Mouse (Mus musculus) CH12.LX (cell line): ENCODE results near the gene Lhfp. TPM values are rescaled to one million over a fixed set of nuclear protein-coding genes. Genes with fewer than 3 reads are reported as not detected.

Experiments used
- DNase-seq: peaks from one replicate; pipeline ENCODE4 v3.0.0-alpha.2; 2013; ENCODE audit errors: extremely low read depth
- H3K27ac ChIP-seq: 2 replicates; pipeline ENCODE4 v1.5.1; 2012; ENCODE audit warnings: low read depth, mild to moderate bottlenecking, control low read depth, moderate library complexity; ENCODE audit not compliant: insufficient read depth
- H3K27me3 ChIP-seq: replicated peaks from 2 replicates; pipeline ENCODE3; 2012; ENCODE audit warnings: inconsistent platforms
- H3K36me3 ChIP-seq, 2 experiments: replicated peaks in 1 of 2; 2 replicates each; pipeline versions ENCODE3 to v1.6.1; 2012; ENCODE audit warnings: inconsistent platforms in 1 of 2, low read length in 1 of 2, mild to moderate bottlenecking in 1 of 2, mixed read lengths in 1 of 2, moderate library complexity in 1 of 2; ENCODE audit not compliant: control insufficient read depth in 1 of 2, insufficient read depth in 1 of 2
- H3K4me1 ChIP-seq, 2 experiments: 2 replicates each; pipeline ENCODE4 v1.6.1; 2012; ENCODE audit warnings: inconsistent platforms in 1 of 2, moderate library complexity in 1 of 2; ENCODE audit not compliant: insufficient read depth in 2 of 2, control insufficient read depth in 1 of 2
- H3K4me2 ChIP-seq: 2 replicates; pipeline ENCODE4 v1.6.1; 2012; ENCODE audit warnings: low read depth, mild to moderate bottlenecking, control low read depth; ENCODE audit not compliant: poor library complexity, insufficient read depth, severe bottlenecking
- H3K4me3 ChIP-seq, 3 experiments: fragments of 150-350 bp in 1 of 3; sonication (generic) in 1 of 3; replicated peaks in 1 of 3; 2 replicates each; pipeline versions ENCODE3 to v1.5.1; 2011 to 2012; ENCODE audit warnings: low read depth in 2 of 3, low read length in 2 of 3, mild to moderate bottlenecking in 2 of 3, moderate library complexity in 2 of 3, control low read depth in 1 of 3, improper control_type of control experiment in 1 of 3, inconsistent platforms in 1 of 3, mixed read lengths in 1 of 3; ENCODE audit not compliant: poor library complexity in 1 of 3
- H3K79me2 ChIP-seq: replicated peaks from 2 replicates; pipeline ENCODE4 v1.6.1; 2012; ENCODE audit warnings: mild to moderate bottlenecking, moderate library complexity; ENCODE audit not compliant: control insufficient read depth, poor library complexity, insufficient read depth, severe bottlenecking; ENCODE audit errors: extremely low read depth
- H3K9ac ChIP-seq: 2 replicates; pipeline ENCODE4 v1.6.1; 2012; ENCODE audit warnings: low read depth, mild to moderate bottlenecking, control low read depth, moderate library complexity; ENCODE audit not compliant: insufficient read depth
- H3K9me3 ChIP-seq: replicated peaks from 2 replicates; pipeline ENCODE3; 2012; ENCODE audit warnings: low read length, inconsistent platforms, mixed read lengths
- CHD2 ChIP-seq: IDR thresholded peaks from 2 replicates; pipeline ENCODE4 v1.6.1; 2011; ENCODE audit warnings: low read length, improper control_type of control experiment
- E2F4 ChIP-seq: IDR thresholded peaks from 2 replicates; pipeline ENCODE4 v1.6.1; 2011; ENCODE audit warnings: low read depth, low read length, improper control_type of control experiment; ENCODE audit not compliant: insufficient replicate concordance
- ETS1 ChIP-seq: conservative IDR thresholded peaks from 2 replicates; pipeline ENCODE4 v1.6.1; 2012; ENCODE audit warnings: low read depth, mild to moderate bottlenecking, inconsistent platforms, low read length, improper control_type of control experiment, moderate library complexity
- GABPA ChIP-seq: IDR thresholded peaks from 2 replicates; pipeline ENCODE4 v1.6.1; 2012; ENCODE audit warnings: low read depth, low read length, improper control_type of control experiment, inconsistent platforms; ENCODE audit not compliant: insufficient replicate concordance
- HCFC1 ChIP-seq: IDR thresholded peaks from 2 replicates; pipeline ENCODE4 v1.6.1; 2012; ENCODE audit warnings: low read depth, mild to moderate bottlenecking, inconsistent platforms, low read length, improper control_type of control experiment
- IRF4 ChIP-seq: IDR thresholded peaks from 2 replicates; pipeline ENCODE4 v1.6.1; 2014; ENCODE audit warnings: low read depth, mild to moderate bottlenecking, inconsistent platforms, low read length, improper control_type of control experiment
- JUN ChIP-seq: IDR thresholded peaks from 2 replicates; pipeline ENCODE4 v1.6.1; 2011; ENCODE audit warnings: low read depth, mild to moderate bottlenecking, low read length, improper control_type of control experiment, moderate library complexity; ENCODE audit not compliant: insufficient read depth
- JUND ChIP-seq: conservative IDR thresholded peaks from 2 replicates; pipeline ENCODE4 v1.6.1; 2011; ENCODE audit warnings: low read depth, low read length, improper control_type of control experiment
- MAZ ChIP-seq: IDR thresholded peaks from 2 replicates; pipeline ENCODE4 v1.6.1; 2012; ENCODE audit warnings: low read depth, mild to moderate bottlenecking, inconsistent platforms, low read length, improper control_type of control experiment, moderate library complexity
- MEF2A ChIP-seq: IDR thresholded peaks from 2 replicates; pipeline ENCODE4 v1.6.1; 2014; ENCODE audit warnings: low read depth, mild to moderate bottlenecking, inconsistent platforms, low read length, improper control_type of control experiment, borderline replicate concordance
- MYC ChIP-seq: IDR thresholded peaks from 2 replicates; pipeline ENCODE4 v1.6.1; 2011; ENCODE audit warnings: low read depth, mild to moderate bottlenecking, improper control_type of control experiment, low read length
- NELFE ChIP-seq: IDR thresholded peaks from 2 replicates; pipeline ENCODE4 v1.6.1; 2011; ENCODE audit warnings: low read depth, low read length, improper control_type of control experiment
- NRF1 ChIP-seq: IDR thresholded peaks from 2 replicates; pipeline ENCODE4 v1.6.1; 2014; ENCODE audit warnings: low read depth, mild to moderate bottlenecking, inconsistent platforms, low read length, improper control_type of control experiment, moderate library complexity
- POLR2A ChIP-seq: IDR thresholded peaks from 2 replicates; pipeline ENCODE4 v1.6.1; 2011; ENCODE audit warnings: low read depth, mild to moderate bottlenecking, improper control_type of control experiment, low read length
- RAD21 ChIP-seq: IDR thresholded peaks from 2 replicates; pipeline ENCODE4 v1.6.1; 2011; ENCODE audit warnings: low read depth, mild to moderate bottlenecking, low read length, improper control_type of control experiment, moderate library complexity
- RCOR1 ChIP-seq: conservative IDR thresholded peaks from 2 replicates; pipeline ENCODE4 v1.6.1; 2012; ENCODE audit warnings: low read depth, mild to moderate bottlenecking, inconsistent platforms, low read length, improper control_type of control experiment
- SMC3 ChIP-seq: IDR thresholded peaks from 2 replicates; pipeline ENCODE4 v1.6.1; 2011; ENCODE audit warnings: low read depth, low read length, improper control_type of control experiment
- TBP ChIP-seq: conservative IDR thresholded peaks from 2 replicates; pipeline ENCODE4 v1.6.1; 2011; ENCODE audit warnings: low read depth, low read length, improper control_type of control experiment
- TCF12 ChIP-seq: IDR thresholded peaks from 2 replicates; pipeline ENCODE4 v1.6.1; 2014; ENCODE audit warnings: low read depth, mild to moderate bottlenecking, inconsistent platforms, low read length, improper control_type of control experiment
- USF2 ChIP-seq: conservative IDR thresholded peaks from 2 replicates; pipeline ENCODE4 v1.6.1; 2011; ENCODE audit warnings: low read depth, low read length, improper control_type of control experiment
- ZMIZ1 ChIP-seq: IDR thresholded peaks from 2 replicates; pipeline ENCODE4 v1.6.1; 2012; ENCODE audit warnings: low read depth, mild to moderate bottlenecking, inconsistent platforms, low read length, improper control_type of control experiment
- ZNF384 ChIP-seq: IDR thresholded peaks from 2 replicates; pipeline ENCODE4 v1.6.1; 2012; ENCODE audit warnings: low read depth, low read length, improper control_type of control experiment, inconsistent platforms
- dilution Hi-C: fragments of 300-500 bp; cut with MboI; formaldehyde crosslinking; loops from 2 replicates; pipeline ENCODE4 v1.14.3; 2020; ENCODE audit warnings: low sequenced_read_pairs; ENCODE audit not compliant: extremely low pct_unique_long_range_greater_than_20kb, extremely low pct_ligation_motif_present
- in situ Hi-C: fragments of 300-500 bp; cut with MboI; formaldehyde crosslinking; loops from 3 replicates; pipeline ENCODE4 v1.14.3; 2019; ENCODE audit warnings: low sequenced_read_pairs, low pct_ligation_motif_present, low pct_unique_long_range_greater_than_20kb, mixed read lengths
- polyA plus RNA-seq: library from polyadenylated mRNA; unstranded; fragments of >175 nt; gene quantifications from 2 replicates; pipeline ENCODE4 v1.2.1, GENCODE M21; 2012; ENCODE audit warnings: low read depth; ENCODE audit not compliant: insufficient read length
- total RNA-seq, 2 experiments: library from RNA; depleted of rRNA; stranded (reverse); fragments of 300-350 nt in 1 of 2; fragments of >200 nt in 1 of 2; gene quantifications; 2 replicates each; pipeline ENCODE4 v1.2.3; 2012 to 2014

Lhfp gene
- total and polyA plus RNA-seq, 3 experiments: not detected

- Histone ChIP-seq H3K4me2 (no peak overlapping the region), H3K36me3 (no peaks in the 10 kb centered on the region), H3K9me3 (no peaks in the 10 kb centered on the region), H3K4me3 (no peak overlapping the region), H3K27ac (no peak overlapping the region), H3K79me2 (no peaks in the 10 kb centered on the region), H3K9ac (no peak overlapping the region), H3K4me1 (no peaks in the 10 kb centered on the region), H3K27me3 (no peaks in the 10 kb centered on the region)
- dilution Hi-C loops: no loop called here
- in situ Hi-C loops: no loop called here
- TF ChIP-seq GABPA: no peak
- TF ChIP-seq NELFE: no peak
- TF ChIP-seq JUND: no peak
- no peak for TF ChIP-seq MAZ
- TF ChIP-seq RAD21: no peak
- TF ChIP-seq MYC: no peak
- no peak for TF ChIP-seq TBP
- no peak for TF ChIP-seq IRF4
- no peak for TF ChIP-seq ZMIZ1
- TF ChIP-seq JUN: no peak
- no peak for TF ChIP-seq CHD2
- TF ChIP-seq ETS1: no peak
- TF ChIP-seq SMC3: no peak
- no peak for TF ChIP-seq RCOR1
- no peak for DNase-seq
Measured at GRCm38 (mm10) chr3:53310093-53310492, 268.8 kb downstream of the Lhfp start.

- Histone ChIP-seq H3K9me3 (no peaks in the 10 kb centered on the region), H3K4me3 (no peak overlapping the region), H3K4me1 (no peaks in the 10 kb centered on the region), H3K27me3 (no peaks in the 10 kb centered on the region), H3K9ac (no peak overlapping the region), H3K36me3 (no peaks in the 10 kb centered on the region), H3K4me2 (no peak overlapping the region), H3K27ac (no peak overlapping the region), H3K79me2 (no peaks in the 10 kb centered on the region)
- no peak for DNase-seq
- dilution Hi-C loops (no loop called here), in situ Hi-C loops (no loop called here)
- TF ChIP-seq IRF4 (no peak), HCFC1 (no peak), RAD21 (no peak), MAZ (no peak), NRF1 (no peak), MEF2A (no peak), E2F4 (no peak), RCOR1 (no peak), ZMIZ1 (no peak), NELFE (no peak), TCF12 (no peak), POLR2A (no peak), USF2 (no peak), ZNF384 (no peak)
Measured at GRCm38 (mm10) chr3:53310615-53311014, 269.3 kb downstream of the Lhfp start.

Other genes starting within 250 kb of the Lhfp start
- gene Cog6, start 24.3 kb upstream of the Lhfp start, total RNA-seq (2012; rRNA removed): 17.7 and 18.4 TPM in 2 replicates
- gene Cog6, start 24.3 kb upstream of the Lhfp start, total RNA-seq (2014; rRNA removed): 25.5 and 25.8 TPM in 2 replicates
- gene Cog6, start 24.3 kb upstream of the Lhfp start, polyA plus RNA-seq: 15.6 and 15.9 TPM in 2 replicates